Mouse (Mus musculus) CH12.LX (cell line): ENCODE results near the gene Fkbp15. TPM values are rescaled to one million over a fixed set of nuclear protein-coding genes. Genes with fewer than 3 reads are reported as not detected.
A peak's percentile ranks its signal among the peaks of the same experiment; 100 is the strongest.

Source experiments
- DNase-seq: peaks from one replicate; pipeline ENCODE4 v3.0.0-alpha.2; 2013; ENCODE audit errors: extremely low read depth
- H3K27ac ChIP-seq: 2 replicates; pipeline ENCODE4 v1.5.1; 2012; ENCODE audit warnings: low read depth, mild to moderate bottlenecking, control low read depth, moderate library complexity; ENCODE audit not compliant: insufficient read depth
- H3K27me3 ChIP-seq: replicated peaks from 2 replicates; pipeline ENCODE3; 2012; ENCODE audit warnings: inconsistent platforms
- H3K36me3 ChIP-seq, 2 experiments: replicated peaks in 1 of 2; 2 replicates each; pipeline versions ENCODE3 to v1.6.1; 2012; ENCODE audit warnings: inconsistent platforms in 1 of 2, low read length in 1 of 2, mild to moderate bottlenecking in 1 of 2, mixed read lengths in 1 of 2, moderate library complexity in 1 of 2; ENCODE audit not compliant: control insufficient read depth in 1 of 2, insufficient read depth in 1 of 2
- H3K4me1 ChIP-seq, 2 experiments: 2 replicates each; pipeline ENCODE4 v1.6.1; 2012; ENCODE audit warnings: inconsistent platforms in 1 of 2, moderate library complexity in 1 of 2; ENCODE audit not compliant: insufficient read depth in 2 of 2, control insufficient read depth in 1 of 2
- H3K4me2 ChIP-seq: 2 replicates; pipeline ENCODE4 v1.6.1; 2012; ENCODE audit warnings: low read depth, mild to moderate bottlenecking, control low read depth; ENCODE audit not compliant: poor library complexity, insufficient read depth, severe bottlenecking
- H3K4me3 ChIP-seq, 3 experiments: fragments of 150-350 bp in 1 of 3; sonication (generic) in 1 of 3; replicated peaks in 1 of 3; 2 replicates each; pipeline versions ENCODE3 to v1.5.1; 2011 to 2012; ENCODE audit warnings: low read depth in 2 of 3, low read length in 2 of 3, mild to moderate bottlenecking in 2 of 3, moderate library complexity in 2 of 3, control low read depth in 1 of 3, improper control_type of control experiment in 1 of 3, inconsistent platforms in 1 of 3, mixed read lengths in 1 of 3; ENCODE audit not compliant: poor library complexity in 1 of 3
- H3K79me2 ChIP-seq: replicated peaks from 2 replicates; pipeline ENCODE4 v1.6.1; 2012; ENCODE audit warnings: mild to moderate bottlenecking, moderate library complexity; ENCODE audit not compliant: control insufficient read depth, poor library complexity, insufficient read depth, severe bottlenecking; ENCODE audit errors: extremely low read depth
- H3K9ac ChIP-seq: 2 replicates; pipeline ENCODE4 v1.6.1; 2012; ENCODE audit warnings: low read depth, mild to moderate bottlenecking, control low read depth, moderate library complexity; ENCODE audit not compliant: insufficient read depth
- H3K9me3 ChIP-seq: replicated peaks from 2 replicates; pipeline ENCODE3; 2012; ENCODE audit warnings: low read length, inconsistent platforms, mixed read lengths
- BHLHE40 ChIP-seq: IDR thresholded peaks from 2 replicates; pipeline ENCODE4 v1.6.1; 2011; ENCODE audit warnings: mild to moderate bottlenecking, low read depth, low read length, improper control_type of control experiment
- CHD1 ChIP-seq: IDR thresholded peaks from 2 replicates; pipeline ENCODE4 v1.6.1; 2012; ENCODE audit warnings: low read depth, low read length, improper control_type of control experiment, inconsistent platforms
- CTCF ChIP-seq, 2 experiments: IDR thresholded peaks in 1 of 2; conservative IDR thresholded peaks in 1 of 2; 2 replicates each; pipeline ENCODE4 v1.5.1; 2011 to 2012; ENCODE audit warnings: low read depth in 2 of 2, low read length in 2 of 2, improper control_type of control experiment in 1 of 2, inconsistent platforms in 1 of 2, mild to moderate bottlenecking in 1 of 2, moderate library complexity in 1 of 2
- E2F4 ChIP-seq: IDR thresholded peaks from 2 replicates; pipeline ENCODE4 v1.6.1; 2011; ENCODE audit warnings: low read depth, low read length, improper control_type of control experiment; ENCODE audit not compliant: insufficient replicate concordance
- ELF1 ChIP-seq: IDR thresholded peaks from 2 replicates; pipeline ENCODE4 v1.6.1; 2014; ENCODE audit warnings: low read depth, mild to moderate bottlenecking, inconsistent platforms, low read length, improper control_type of control experiment
- GABPA ChIP-seq: IDR thresholded peaks from 2 replicates; pipeline ENCODE4 v1.6.1; 2012; ENCODE audit warnings: low read depth, low read length, improper control_type of control experiment, inconsistent platforms; ENCODE audit not compliant: insufficient replicate concordance
- HCFC1 ChIP-seq: IDR thresholded peaks from 2 replicates; pipeline ENCODE4 v1.6.1; 2012; ENCODE audit warnings: low read depth, mild to moderate bottlenecking, inconsistent platforms, low read length, improper control_type of control experiment
- IRF4 ChIP-seq: IDR thresholded peaks from 2 replicates; pipeline ENCODE4 v1.6.1; 2014; ENCODE audit warnings: low read depth, mild to moderate bottlenecking, inconsistent platforms, low read length, improper control_type of control experiment
- JUND ChIP-seq: conservative IDR thresholded peaks from 2 replicates; pipeline ENCODE4 v1.6.1; 2011; ENCODE audit warnings: low read depth, low read length, improper control_type of control experiment
- MAFK ChIP-seq: IDR thresholded peaks from 2 replicates; pipeline ENCODE4 v1.6.1; 2011; ENCODE audit warnings: low read length, improper control_type of control experiment; ENCODE audit not compliant: insufficient replicate concordance
- MXI1 ChIP-seq: IDR thresholded peaks from 2 replicates; pipeline ENCODE4 v1.6.1; 2011; ENCODE audit warnings: mild to moderate bottlenecking, low read depth, low read length, improper control_type of control experiment
- SIN3A ChIP-seq: IDR thresholded peaks from 2 replicates; pipeline ENCODE4 v1.6.1; 2012; ENCODE audit warnings: low read length, improper control_type of control experiment, inconsistent platforms
- SMC3 ChIP-seq: IDR thresholded peaks from 2 replicates; pipeline ENCODE4 v1.6.1; 2011; ENCODE audit warnings: low read depth, low read length, improper control_type of control experiment
- TBP ChIP-seq: conservative IDR thresholded peaks from 2 replicates; pipeline ENCODE4 v1.6.1; 2011; ENCODE audit warnings: low read depth, low read length, improper control_type of control experiment
- TCF12 ChIP-seq: IDR thresholded peaks from 2 replicates; pipeline ENCODE4 v1.6.1; 2014; ENCODE audit warnings: low read depth, mild to moderate bottlenecking, inconsistent platforms, low read length, improper control_type of control experiment
- UBTF ChIP-seq: IDR thresholded peaks from 2 replicates; pipeline ENCODE4 v1.6.1; 2012; ENCODE audit warnings: low read depth, mild to moderate bottlenecking, inconsistent platforms, low read length, improper control_type of control experiment, moderate library complexity
- USF1 ChIP-seq: IDR thresholded peaks from 2 replicates; pipeline ENCODE4 v1.6.1; 2014; ENCODE audit warnings: low read depth, mild to moderate bottlenecking, inconsistent platforms, low read length, improper control_type of control experiment
- USF2 ChIP-seq: conservative IDR thresholded peaks from 2 replicates; pipeline ENCODE4 v1.6.1; 2011; ENCODE audit warnings: low read depth, low read length, improper control_type of control experiment
- ZC3H11A ChIP-seq: IDR thresholded peaks from 2 replicates; pipeline ENCODE4 v1.6.1; 2012; ENCODE audit warnings: low read depth, mild to moderate bottlenecking, inconsistent platforms, low read length, improper control_type of control experiment
- ZMIZ1 ChIP-seq: IDR thresholded peaks from 2 replicates; pipeline ENCODE4 v1.6.1; 2012; ENCODE audit warnings: low read depth, mild to moderate bottlenecking, inconsistent platforms, low read length, improper control_type of control experiment
- dilution Hi-C: fragments of 300-500 bp; cut with MboI; formaldehyde crosslinking; loops from 2 replicates; pipeline ENCODE4 v1.14.3; 2020; ENCODE audit warnings: low sequenced_read_pairs; ENCODE audit not compliant: extremely low pct_unique_long_range_greater_than_20kb, extremely low pct_ligation_motif_present
- in situ Hi-C: fragments of 300-500 bp; cut with MboI; formaldehyde crosslinking; loops from 3 replicates; pipeline ENCODE4 v1.14.3; 2019; ENCODE audit warnings: low sequenced_read_pairs, low pct_ligation_motif_present, low pct_unique_long_range_greater_than_20kb, mixed read lengths
- polyA plus RNA-seq: library from polyadenylated mRNA; unstranded; fragments of >175 nt; gene quantifications from 2 replicates; pipeline ENCODE4 v1.2.1, GENCODE M21; 2012; ENCODE audit warnings: low read depth; ENCODE audit not compliant: insufficient read length
- total RNA-seq, 2 experiments: library from RNA; depleted of rRNA; stranded (reverse); fragments of 300-350 nt in 1 of 2; fragments of >200 nt in 1 of 2; gene quantifications; 2 replicates each; pipeline ENCODE4 v1.2.3; 2012 to 2014

Fkbp15 gene
- total and polyA plus RNA-seq, 3 experiments, result 24.0 to 35.1 (median 30.4) TPM

DNA sequence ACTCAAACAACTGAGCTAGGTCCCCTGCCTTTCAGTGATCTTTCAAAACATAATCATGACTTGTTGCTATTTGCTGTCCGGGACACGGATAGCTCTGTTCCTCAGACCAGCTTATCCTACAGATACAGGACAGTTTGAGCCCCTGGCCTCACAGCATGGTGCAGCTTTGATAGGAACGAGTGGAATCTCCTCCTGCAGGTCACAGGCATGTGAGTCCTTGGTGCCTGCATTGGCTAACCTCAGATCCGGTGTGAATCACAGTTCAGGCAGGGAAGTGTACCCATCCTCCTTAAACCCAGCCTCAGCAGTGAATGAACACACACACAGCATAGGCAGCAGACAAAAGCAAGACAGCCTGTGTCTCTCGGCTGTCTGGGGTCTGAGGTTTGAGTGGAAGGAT is 79.0 kb downstream of the Fkbp15 start:
- Histone ChIP-seq H3K9me3 (no peaks in the 10 kb centered on the region), H3K27me3 (peaks cover 2% of the 10 kb centered on the region), H3K36me3 (no peaks in the 10 kb centered on the region), H3K9ac (no peak overlapping the region), H3K79me2 (no peaks in the 10 kb centered on the region), H3K27ac (no peak overlapping the region), H3K4me2 (no peak overlapping the region), H3K4me3 (no peak overlapping the region), H3K4me1 (peaks cover 14 to 23% of the 10 kb centered on the region in 2 experiments; a peak in 3 of 4 replicates)
- in situ Hi-C loops (no loop called here), dilution Hi-C loops (no loop called here)
- no peak for DNase-seq
- no peak for TF ChIP-seq ZC3H11A
- TF ChIP-seq ZMIZ1, result no peak
- no peak for TF ChIP-seq SIN3A
- TF ChIP-seq TBP, result no peak
- TF ChIP-seq MXI1, result no peak
- no peak for TF ChIP-seq IRF4
- TF ChIP-seq E2F4, result no peak
- no peak for TF ChIP-seq JUND
- TF ChIP-seq USF1, result no peak
- no peak for TF ChIP-seq CHD1
- TF ChIP-seq GABPA, result no peak
- TF ChIP-seq CTCF (conservative IDR thresholded peaks at IDR 0.05 in 1 of 2, IDR thresholded peaks at IDR 0.05 in 1 of 2; ENCODE audit: low read depth in 2 of 2, low read length in 2 of 2), result no peak
- TF ChIP-seq BHLHE40, result no peak
- no peak for TF ChIP-seq HCFC1
- no peak for TF ChIP-seq UBTF
- TF ChIP-seq ELF1, result no peak
- TF ChIP-seq MAFK, result no peak
- TF ChIP-seq TCF12, result no peak
- no peak for TF ChIP-seq USF2
- TF ChIP-seq SMC3, result no peak

DNA sequence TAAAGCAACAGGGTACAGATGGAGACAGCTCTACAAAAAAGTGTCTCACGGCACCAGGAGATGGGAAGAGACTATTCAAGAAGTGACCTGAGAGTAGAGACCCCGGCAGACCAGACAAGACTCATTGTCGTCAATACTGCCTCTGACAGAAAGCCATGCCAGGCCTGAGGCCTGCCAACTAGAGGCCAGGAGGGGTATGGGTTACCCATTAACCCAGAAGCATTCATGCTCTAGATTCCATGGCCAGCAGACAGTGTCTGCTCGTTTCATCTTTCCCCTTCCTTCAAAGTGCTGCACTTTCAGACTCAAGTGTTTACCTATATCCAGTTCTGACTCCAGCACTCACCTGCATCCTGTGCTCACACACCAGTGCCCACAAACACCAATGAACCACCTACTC is 82.3 kb downstream of the Fkbp15 start:
- Histone ChIP-seq H3K9me3 (no peaks in the 10 kb centered on the region), H3K27ac (no peak overlapping the region), H3K79me2 (no peaks in the 10 kb centered on the region), H3K9ac (no peak overlapping the region), H3K36me3 (no peaks in the 10 kb centered on the region), H3K4me2 (no peak overlapping the region)
- TF ChIP-seq CTCF (conservative IDR thresholded peaks at IDR 0.05 in 1 of 2, IDR thresholded peaks at IDR 0.05 in 1 of 2; ENCODE audit: low read depth in 2 of 2, low read length in 2 of 2) (0 out of 4 replicates have a peak, but pooled peaks of 1 of the 2 experiments have one; percentile 5), JUND (no peak)
- TF ChIP-seq, all 38 proteins: peak for 1
- dilution Hi-C loops, result no loop called here
- Histone ChIP-seq H3K4me3 (no peak overlapping the region), H3K4me1 (peaks cover 9 to 10% of the 10 kb centered on the region in 2 experiments; a peak in 3 of 4 replicates), H3K27me3 (no peaks in the 10 kb centered on the region)
- DNase-seq, result no peak
- in situ Hi-C loops, result no loop called here
